ENCODE assay signal across 12 mouse cellular contexts in the genomic region with DNA sequence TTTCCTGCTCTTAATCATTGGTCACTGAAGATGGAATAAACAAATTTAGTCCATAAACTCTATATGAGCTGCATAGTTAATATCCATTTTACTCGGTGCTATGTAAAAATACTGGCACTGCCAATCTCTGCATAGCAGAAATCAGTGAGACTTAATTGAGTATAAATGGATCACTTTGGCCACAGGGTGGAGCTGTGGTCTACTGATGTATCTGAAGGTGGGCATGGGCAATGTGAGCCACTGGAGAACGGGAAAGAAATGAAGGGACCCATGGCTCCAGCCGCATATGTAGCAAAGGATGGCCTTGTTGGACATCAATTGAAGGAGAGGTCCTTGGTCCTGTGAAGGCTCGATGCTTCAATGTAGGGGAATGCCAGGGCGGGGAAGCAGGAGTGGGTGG. TPM values are rescaled to one million over a fixed set of nuclear protein-coding genes. Genes with fewer than 3 reads are reported as not detected.
DNase-seq lines count a peak whose midpoint lies in the region; ATAC-seq lines count a peak whose summit lies in the region.
"Had no signal": no experiment of that assay in that cellular context is flagged by ENCODE, and none has a peak within 500 bp of the region (broad histone marks: within the 10 kb centered on the region; RNA-seq: fewer than 3 reads in every experiment).

No protein-coding gene starts in this region.

- peak; percentile 10 for DNase-seq in left cerebral cortex, postnatal 4 days
- no peak for DNase-seq in left cerebral cortex, adult 9 months (ENCODE audit: low spot score in 2 of 2)
- DNase-seq in R1 (ENCODE audit: low read depth, low spot score), result peak; percentile 3
- DNase-seq in thymus, postnatal 0 days (ENCODE audit: low spot score), result peak; percentile 61
- no peak for DNase-seq in cerebellum, adult 8-10 months
- no peak for DNase-seq in frontal cortex, postnatal 14 days (ENCODE audit: low spot score in 2 of 2)
- DNase-seq: kidney, postnatal 14 days; lung, postnatal 4 days had no signal

- intact Hi-C loops in left cerebral cortex, postnatal 4 days (cut with DNase I), result no loop called here

- ATAC-seq in CD4-positive, CD25-positive, alpha-beta regulatory T cell, adult 4 months, result peak; percentile 28

RNA-seq across cellular contexts. Expression of a gene that starts 25.8 kb away (rescaled TPM):
- total RNA-seq in left cerebral cortex, postnatal 4 days (2021), result not detected
- not detected for polyA plus RNA-seq in CD4-positive, CD25-positive, alpha-beta regulatory T cell, adult 4 months (2017; shearing (Covaris generic))
- 0.17 and 0.20 TPM in 2 replicates for polyA plus RNA-seq in thymus, postnatal 0 days (2015; fragmentation: Nextera tagmentation; extraction: Ambion mirVana)
- polyA plus RNA-seq: forebrain, embryonic 12.5 days; hindbrain, embryonic 12.5 days; limb, embryonic 12.5 days had no signal

Comparison
In these comparisons a context has a peak if more than half of its experiments do, and no peak if none do; other contexts are left out.
1. DNase-seq: peak in left cerebral cortex, postnatal 4 days (single experiment), R1 (single experiment) and thymus, postnatal 0 days (single experiment); none in left cerebral cortex, adult 9 months (0 of 2), cerebellum, adult 8-10 months (single experiment) and frontal cortex, postnatal 14 days (0 of 2).